Mouse (Mus musculus) retina, postnatal 1 day (tissue): Measurements from ENCODE around the gene Tdrd1.

Experiments
- DNase-seq: peaks from one replicate; pipeline ENCODE4 v3.0.0-alpha.2; 2012

Tdrd1 gene

DNA sequence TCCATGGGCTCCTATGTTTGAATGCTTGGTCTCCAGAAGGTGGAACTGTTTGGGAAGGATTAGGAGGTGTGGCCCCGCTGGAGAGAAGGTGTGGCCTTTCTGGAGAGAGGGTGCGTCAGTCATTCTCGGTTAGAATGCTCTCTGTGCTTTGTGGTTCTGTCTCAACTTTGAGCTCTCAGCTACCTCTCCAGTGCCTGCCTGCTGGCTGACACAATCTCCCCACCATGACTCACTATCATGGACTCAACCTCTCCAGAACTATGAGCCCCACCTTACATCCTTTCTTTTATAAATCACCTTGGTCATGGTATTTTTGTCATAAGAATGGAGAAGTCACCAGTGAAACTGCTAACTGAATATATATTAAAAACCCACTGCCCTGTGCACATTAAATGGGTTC lies 88.6 kb downstream of the Tdrd1 start:
- DNase-seq = no peak

DNA sequence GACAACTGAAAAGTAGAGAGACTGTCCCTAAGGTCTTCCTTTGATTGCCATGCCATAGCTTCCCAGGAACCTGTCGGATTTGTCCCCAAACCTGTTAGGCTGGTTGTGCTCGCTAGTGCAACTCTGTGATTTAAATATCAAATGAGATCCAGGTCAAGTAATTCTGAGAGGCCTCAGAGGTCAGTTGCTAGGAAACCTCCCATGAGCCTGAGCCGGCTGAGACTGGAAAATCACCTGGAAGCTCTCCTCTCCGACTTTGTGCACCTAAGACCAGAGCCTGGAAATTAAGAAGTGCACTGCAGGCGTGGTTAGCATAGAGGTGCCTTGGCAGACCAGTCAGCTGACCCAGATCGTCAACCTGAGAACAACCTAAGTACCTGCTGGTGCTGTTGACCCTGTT lies 89.1 kb downstream of the Tdrd1 start:
- no peak for DNase-seq
